Mouse (Mus musculus): ENCODE measurements around the gene Gpcpd1.
A peak's percentile ranks its signal among the peaks of the same experiment; 100 is the strongest.

Gene Gpcpd1

GRCm38 (mm10) chr2:132586006-132586405 lies 1.5 kb downstream of the Gpcpd1 start:
- DNase-seq (ENCODE audit: low read depth), result no peak

- no peak for DNase-seq (ENCODE audit: low read depth)
These were observed 3.3 kb downstream of the Gpcpd1 start for GRCm38 (mm10) chr2:132584191-132584590.

GRCm38 (mm10) chr2:132583126-132583525 lies 4.4 kb downstream of the Gpcpd1 start:
- no peak for DNase-seq (ENCODE audit: low read depth)

- peak; percentile 23 for DNase-seq (ENCODE audit: low read depth)
These were observed 5.3 kb downstream of the Gpcpd1 start for GRCm38 (mm10) chr2:132582227-132582626.

- DNase-seq (ENCODE audit: low read depth), result no peak
These were observed 7.8 kb downstream of the Gpcpd1 start for GRCm38 (mm10) chr2:132579689-132580088.

GRCm38 (mm10) chr2:132578711-132579110 lies 8.8 kb downstream of the Gpcpd1 start:
- peak; percentile 18 for DNase-seq (ENCODE audit: low read depth)

- peak; percentile 94 for DNase-seq (ENCODE audit: low read depth)
These were observed 9.5 kb downstream of the Gpcpd1 start for GRCm38 (mm10) chr2:132578059-132578458.

- peak; percentile 56 for DNase-seq (ENCODE audit: low read depth)
These were observed 10.0 kb downstream of the Gpcpd1 start for GRCm38 (mm10) chr2:132577431-132577981.

- no peak for DNase-seq (ENCODE audit: low read depth)
These were observed 10.9 kb downstream of the Gpcpd1 start for GRCm38 (mm10) chr2:132576522-132577135.

- peak; percentile 19 for DNase-seq (ENCODE audit: low read depth)
These were observed 11.6 kb downstream of the Gpcpd1 start for GRCm38 (mm10) chr2:132575759-132576439.

- no peak for DNase-seq (ENCODE audit: low read depth)
These were observed 12.3 kb downstream of the Gpcpd1 start for GRCm38 (mm10) chr2:132575256-132575655.

GRCm38 (mm10) chr2:132573280-132573679 lies 14.2 kb downstream of the Gpcpd1 start:
- peak; percentile 28 for DNase-seq (ENCODE audit: low read depth)

- no peak for DNase-seq (ENCODE audit: low read depth)
These were observed 14.9 kb downstream of the Gpcpd1 start for GRCm38 (mm10) chr2:132572651-132573050.

GRCm38 (mm10) chr2:132571301-132571700 lies 16.2 kb downstream of the Gpcpd1 start:
- DNase-seq (ENCODE audit: low read depth), result no peak

GRCm38 (mm10) chr2:132570869-132571268 lies 16.7 kb downstream of the Gpcpd1 start:
- no peak for DNase-seq (ENCODE audit: low read depth)

- DNase-seq (ENCODE audit: low read depth), result no peak
These were observed 17.8 kb downstream of the Gpcpd1 start for GRCm38 (mm10) chr2:132569686-132570085.

- DNase-seq (ENCODE audit: low read depth), result peak; percentile 11
These were observed 20.1 kb downstream of the Gpcpd1 start for GRCm38 (mm10) chr2:132567414-132567813.

GRCm38 (mm10) chr2:132561860-132562259 lies 25.7 kb downstream of the Gpcpd1 start:
- DNase-seq (ENCODE audit: low read depth), result peak; percentile 12

GRCm38 (mm10) chr2:132527864-132528263 lies 59.7 kb downstream of the Gpcpd1 start:
- DNase-seq (ENCODE audit: low read depth), result peak; percentile 77

GRCm38 (mm10) chr2:132526894-132527532 lies 60.5 kb downstream of the Gpcpd1 start:
- DNase-seq (ENCODE audit: low read depth), result no peak

- DNase-seq (ENCODE audit: low read depth), result no peak
These were observed 61.4 kb downstream of the Gpcpd1 start for GRCm38 (mm10) chr2:132526110-132526509.

- DNase-seq (ENCODE audit: low read depth), result no peak
These were observed 69.3 kb downstream of the Gpcpd1 start for GRCm38 (mm10) chr2:132518021-132518901.
